21 mouse cellular contexts compared by ENCODE assay signal in the genomic region with DNA sequence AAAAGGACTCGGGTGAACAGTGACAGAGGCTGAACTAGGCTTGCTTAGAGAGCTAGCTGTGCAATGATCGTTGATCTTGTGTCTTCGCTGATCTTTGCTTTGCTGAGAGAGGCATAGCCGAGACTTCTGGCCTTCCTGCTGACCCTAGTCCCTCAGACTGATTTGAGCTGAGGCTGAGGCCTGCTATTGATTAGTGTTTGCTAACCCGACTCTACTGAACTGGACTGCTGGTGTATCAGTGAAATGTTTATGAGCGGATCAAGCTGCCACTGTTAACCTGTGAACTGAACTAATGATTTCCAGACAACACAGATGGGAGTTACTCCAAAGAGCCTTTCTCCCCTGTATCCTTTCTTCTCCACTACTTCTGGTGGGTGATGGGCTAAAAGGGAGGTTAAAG. TPM values are rescaled to one million over a fixed set of nuclear protein-coding genes. Genes with fewer than 3 reads are reported as not detected.
"Had no signal": no experiment of that assay in that cellular context is flagged by ENCODE, and none has a peak within 500 bp of the region (broad histone marks: within the 10 kb centered on the region; RNA-seq: fewer than 3 reads in every experiment).

No protein-coding gene starts in this region.

- ATAC-seq: liver, postnatal 0 days; midbrain, embryonic 16.5 days had no signal

- H3K9ac ChIP-seq: kidney, embryonic 15.5 days; liver, embryonic 13.5 days; liver, postnatal 0 days; lung, embryonic 15.5 days; midbrain, embryonic 12.5 days; neural tube, embryonic 13.5 days had no signal

- H3K4me1 ChIP-seq: liver, embryonic 13.5 days; lung, embryonic 15.5 days; midbrain, embryonic 12.5 days; neural tube, embryonic 13.5 days had no signal

- H3K4me2 ChIP-seq: kidney, embryonic 15.5 days; liver, embryonic 13.5 days; lung, embryonic 15.5 days; midbrain, embryonic 12.5 days; neural tube, embryonic 13.5 days had no signal

- H3K27me3 ChIP-seq: kidney, embryonic 15.5 days; liver, embryonic 13.5 days; lung, embryonic 15.5 days; midbrain, embryonic 12.5 days; neural tube, embryonic 13.5 days had no signal

- H3K4me3 ChIP-seq: kidney, embryonic 15.5 days; liver, embryonic 13.5 days; lung, embryonic 15.5 days; megakaryocyte, embryonic 14.5 days; midbrain, embryonic 12.5 days; neural tube, embryonic 13.5 days had no signal

- H3K9me3 ChIP-seq: kidney, embryonic 15.5 days; liver, embryonic 13.5 days; lung, embryonic 15.5 days; midbrain, embryonic 12.5 days; neural tube, embryonic 13.5 days had no signal

- H3K27ac ChIP-seq: kidney, embryonic 15.5 days; liver, embryonic 13.5 days; lung, embryonic 15.5 days; macrophage; midbrain, embryonic 12.5 days; neural tube, embryonic 13.5 days had no signal

- H3K36me3 ChIP-seq: kidney, embryonic 15.5 days; liver, embryonic 13.5 days; lung, embryonic 15.5 days; midbrain, embryonic 12.5 days; neural tube, embryonic 13.5 days had no signal

- DNase-seq: kidney, adult 2 months; kidney, postnatal 14 days; layer of hippocampus, postnatal 36 days; liver; liver, embryonic 13.5 days; liver, postnatal 0 days; lung, postnatal 14 days; retina, postnatal 1 day; right cerebral cortex, postnatal 4 days; thymus, postnatal 4 days had no signal

RNA-seq across cellular contexts. Expression of a gene that starts 40.3 kb away (rescaled TPM):
- total RNA-seq: layer of hippocampus, postnatal 36 days; left cerebral cortex, adult 8-10 months; left cerebral cortex, postnatal 25 days had no signal
- polyA plus RNA-seq: kidney, embryonic 15.5 days; large intestine, adult 2 months; liver, embryonic 13.5 days; liver, postnatal 0 days; macrophage; midbrain, embryonic 12.5 days; midbrain, embryonic 16.5 days; neural tube, embryonic 13.5 days; stomach, embryonic 16.5 days had no signal
